Mouse (Mus musculus): ENCODE measurements around the gene Map3k13. TPM values are rescaled to one million over a fixed set of nuclear protein-coding genes. Genes with fewer than 3 reads are reported as not detected.
A peak's percentile ranks its signal among the peaks of the same experiment; 100 is the strongest.

Gene Map3k13
- polyA plus RNA-seq, 1 experiment from 2014 or later = 0.50 TPM

DNA sequence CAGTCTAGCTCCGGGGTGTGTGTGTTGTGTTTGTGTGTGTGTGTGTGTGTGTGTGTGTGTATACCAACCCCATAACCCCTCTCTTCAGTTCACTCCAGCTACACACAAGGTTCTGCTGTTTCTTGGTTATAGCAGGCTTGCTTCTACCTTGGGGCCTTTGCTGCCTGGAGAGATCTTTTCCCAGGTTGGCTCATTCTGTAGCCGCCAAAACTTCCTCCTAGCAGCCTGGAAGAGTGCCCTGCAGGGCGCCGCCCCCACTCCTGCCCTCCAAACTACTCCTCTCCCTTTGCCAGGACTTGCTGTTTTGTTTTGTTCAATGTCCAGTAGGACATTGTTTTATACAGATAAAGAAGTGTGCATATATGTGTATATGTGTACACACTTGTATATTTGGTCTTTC, 33.4 kb downstream of the Map3k13 start:
- ATAC-seq (ENCODE audit: low FRiP score, low TSS enrichment) (peak; percentile 24; the same call in 1 of the 2 replicates), DNase-seq (ENCODE audit: low spot score) (no peak)
- Histone ChIP-seq H3K27me3 (ENCODE audit: control insufficient read depth, insufficient read depth, low read length) (no peaks in the 10 kb centered on the region), H3K9ac (ENCODE audit: low read length) (no peak overlapping the region), H3K27ac (replicated peaks) (0 out of 2 replicates have a peak overlapping the region, but pooled peaks have one; percentile 8), H3K4me3 (ENCODE audit: low read depth, low read length) (no peak overlapping the region), H3K4me2 (replicated peaks; ENCODE audit: low read depth) (peak overlapping the region; percentile 20; the same call in 1 of the 2 replicates), H3K9me3 (ENCODE audit: control insufficient read depth, low read length) (no peaks in the 10 kb centered on the region), H3K4me1 (replicated peaks; ENCODE audit: control insufficient read depth, insufficient read depth) (no peaks in the 10 kb centered on the region), H3K36me3 (ENCODE audit: control insufficient read depth, insufficient read depth, low read length) (no peaks in the 10 kb centered on the region)
- WGBS = 56% methylated on average over 4 of the region's 4 CpGs
- TF ChIP-seq CTCF (IDR thresholded peaks at IDR 0.05; ENCODE audit: low read depth) (no peak), EP300 (optimal IDR thresholded peaks at IDR 0.05) (no peak)

DNA sequence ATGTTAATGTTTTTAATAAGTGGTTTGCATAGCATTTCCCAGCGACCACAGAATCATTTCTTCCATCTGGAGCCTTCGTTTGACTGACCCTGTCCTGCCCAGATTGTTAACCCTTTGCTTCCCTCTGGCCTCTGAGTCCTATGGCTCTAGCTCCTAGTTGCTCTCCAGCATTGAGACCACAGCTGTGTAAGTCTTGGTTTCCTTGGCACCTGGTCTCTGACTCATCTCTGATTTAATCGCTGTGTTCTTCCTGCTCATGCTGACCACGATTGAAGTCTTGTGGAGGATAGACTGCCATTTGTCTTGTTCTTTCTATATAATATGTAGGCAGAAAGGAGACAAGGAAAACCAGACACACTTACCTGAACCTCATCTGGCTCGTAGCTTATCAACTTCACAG, 35.6 kb downstream of the Map3k13 start:
- H3K9me3 ChIP-seq (ENCODE audit: control insufficient read depth, low read length) = no peaks in the 10 kb centered on the region
- DNase-seq (ENCODE audit: low spot score) (no peak), ATAC-seq (ENCODE audit: low FRiP score, low TSS enrichment) (no peak; the same call in 1 of the 2 replicates)
- no peak overlapping the region for H3K4me3 ChIP-seq (ENCODE audit: low read depth, low read length)
- no peaks in the 10 kb centered on the region for H3K36me3 ChIP-seq (ENCODE audit: control insufficient read depth, insufficient read depth, low read length)
- no peak overlapping the region for H3K9ac ChIP-seq (ENCODE audit: low read length)
- TF ChIP-seq CTCF (IDR thresholded peaks at IDR 0.05; ENCODE audit: low read depth) (no peak), EP300 (optimal IDR thresholded peaks at IDR 0.05) (no peak)
- no peaks in the 10 kb centered on the region for H3K4me1 ChIP-seq (replicated peaks; ENCODE audit: control insufficient read depth, insufficient read depth)
- no peak overlapping the region for H3K4me2 ChIP-seq (replicated peaks; ENCODE audit: low read depth)
- no peaks in the 10 kb centered on the region for H3K27me3 ChIP-seq (ENCODE audit: control insufficient read depth, insufficient read depth, low read length)
- H3K27ac ChIP-seq (replicated peaks) = no peak overlapping the region
- WGBS = 18% methylated on average over 5 of the region's 5 CpGs

DNA sequence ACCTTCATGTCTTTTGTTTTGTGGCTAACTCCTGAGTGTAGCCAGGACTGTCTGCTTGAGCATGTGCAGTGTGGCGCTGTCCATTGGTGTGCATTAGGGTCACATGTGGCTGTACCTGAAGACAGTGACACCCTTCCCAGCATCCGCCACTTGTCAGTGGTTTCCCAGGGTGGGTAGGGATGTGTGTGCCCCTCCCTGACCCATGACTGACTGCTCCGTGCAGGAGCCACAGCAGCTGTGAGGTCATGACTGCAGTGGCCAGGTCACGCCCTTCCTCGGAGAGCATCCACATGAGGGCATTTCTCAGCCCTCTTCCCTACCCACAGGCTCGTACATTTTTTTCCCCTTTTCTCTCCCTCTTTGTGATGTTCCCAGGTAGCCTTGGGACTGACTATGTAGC, 36.6 kb downstream of the Map3k13 start:
- no peak for TF ChIP-seq EP300 (optimal IDR thresholded peaks at IDR 0.05)
- TF ChIP-seq CTCF (IDR thresholded peaks at IDR 0.05; ENCODE audit: low read depth) = no peak
- ATAC-seq (ENCODE audit: low FRiP score, low TSS enrichment) (0 out of 2 replicates have a peak, but pooled peaks have one; percentile 8), DNase-seq (ENCODE audit: low spot score) (no peak)
- Histone ChIP-seq H3K4me3 (ENCODE audit: low read depth, low read length) (no peak overlapping the region), H3K27me3 (ENCODE audit: control insufficient read depth, insufficient read depth, low read length) (no peaks in the 10 kb centered on the region), H3K9ac (ENCODE audit: low read length) (no peak overlapping the region), H3K9me3 (ENCODE audit: control insufficient read depth, low read length) (no peaks in the 10 kb centered on the region), H3K36me3 (ENCODE audit: control insufficient read depth, insufficient read depth, low read length) (no peaks in the 10 kb centered on the region), H3K4me1 (replicated peaks; ENCODE audit: control insufficient read depth, insufficient read depth) (no peaks in the 10 kb centered on the region), H3K4me2 (replicated peaks; ENCODE audit: low read depth) (no peak overlapping the region), H3K27ac (replicated peaks) (no peak overlapping the region)
- 46% methylated on average over 6 of the region's 6 CpGs for WGBS

DNA sequence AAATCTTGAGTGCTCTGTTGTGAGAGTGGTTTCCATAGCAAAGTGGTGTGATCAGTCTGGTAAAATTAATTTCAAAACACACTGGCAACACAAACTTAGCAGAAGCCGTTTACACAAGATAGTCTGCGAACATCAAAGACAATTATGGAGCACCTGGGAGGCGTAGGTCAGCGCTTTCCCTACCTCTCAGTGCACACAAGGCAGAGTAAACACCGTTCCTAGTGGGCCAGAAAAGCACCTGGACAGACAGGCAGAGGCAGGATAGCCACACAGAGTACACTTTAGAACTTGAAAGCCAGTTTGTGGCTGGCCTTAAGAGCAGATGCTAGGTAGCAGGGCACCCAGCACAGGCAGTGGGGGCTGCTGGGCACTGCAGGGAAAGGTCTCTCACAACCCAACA, 37.6 kb downstream of the Map3k13 start:
- peak; percentile 40 for DNase-seq (ENCODE audit: low spot score)
- peak; percentile 43; the same call in 1 of the 2 replicates for ATAC-seq (ENCODE audit: low FRiP score, low TSS enrichment)
- H3K4me1 ChIP-seq (replicated peaks; ENCODE audit: control insufficient read depth, insufficient read depth) = no peaks in the 10 kb centered on the region
- 41% methylated on average over 5 of the region's 5 CpGs for WGBS
- no peaks in the 10 kb centered on the region for H3K36me3 ChIP-seq (ENCODE audit: control insufficient read depth, insufficient read depth, low read length)
- no peak for TF ChIP-seq EP300 (optimal IDR thresholded peaks at IDR 0.05)
- no peak for TF ChIP-seq CTCF (IDR thresholded peaks at IDR 0.05; ENCODE audit: low read depth)
- H3K27ac ChIP-seq (replicated peaks) = no peak overlapping the region
- no peak overlapping the region for H3K4me3 ChIP-seq (ENCODE audit: low read depth, low read length)
- no peak overlapping the region for H3K4me2 ChIP-seq (replicated peaks; ENCODE audit: low read depth)
- no peaks in the 10 kb centered on the region for H3K27me3 ChIP-seq (ENCODE audit: control insufficient read depth, insufficient read depth, low read length)
- no peaks in the 10 kb centered on the region for H3K9me3 ChIP-seq (ENCODE audit: control insufficient read depth, low read length)
- H3K9ac ChIP-seq (ENCODE audit: low read length) = no peak overlapping the region

DNA sequence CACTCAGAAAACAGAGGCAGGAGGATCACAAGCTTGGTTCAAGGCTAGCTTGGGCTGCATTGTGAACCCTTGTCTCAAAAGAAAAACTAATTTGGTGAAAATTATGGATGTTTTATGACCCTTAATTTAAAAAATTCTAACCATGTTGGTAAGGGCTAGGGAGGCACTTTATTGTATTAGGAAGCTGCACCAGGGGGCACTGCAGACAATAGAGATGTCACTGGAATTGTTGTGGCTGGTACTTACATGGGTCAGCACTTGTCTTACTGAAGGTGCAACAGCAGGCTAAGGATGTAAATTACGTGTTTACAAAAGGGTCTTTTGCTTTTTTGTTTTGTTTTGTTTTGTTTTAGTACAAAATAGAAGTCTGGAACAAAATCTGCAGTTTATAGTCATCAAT, 39.3 kb downstream of the Map3k13 start:
- H3K4me3 ChIP-seq (ENCODE audit: low read depth, low read length) = no peak overlapping the region
- H3K27me3 ChIP-seq (ENCODE audit: control insufficient read depth, insufficient read depth, low read length) = no peaks in the 10 kb centered on the region
- WGBS = 62% methylated on average over 1 of the region's 1 CpGs
- no peak overlapping the region for H3K4me2 ChIP-seq (replicated peaks; ENCODE audit: low read depth)
- ATAC-seq (ENCODE audit: low FRiP score, low TSS enrichment) = no peak
- no peak overlapping the region for H3K9ac ChIP-seq (ENCODE audit: low read length)
- DNase-seq (ENCODE audit: low spot score) = no peak
- H3K9me3 ChIP-seq (ENCODE audit: control insufficient read depth, low read length) = no peaks in the 10 kb centered on the region
- TF ChIP-seq CTCF (IDR thresholded peaks at IDR 0.05; ENCODE audit: low read depth) (peak; percentile 27; the same call in 1 of the 2 replicates), EP300 (optimal IDR thresholded peaks at IDR 0.05) (no peak)
- no peaks in the 10 kb centered on the region for H3K4me1 ChIP-seq (replicated peaks; ENCODE audit: control insufficient read depth, insufficient read depth)
- no peak overlapping the region for H3K27ac ChIP-seq (replicated peaks)
- H3K36me3 ChIP-seq (ENCODE audit: control insufficient read depth, insufficient read depth, low read length) = no peaks in the 10 kb centered on the region

DNA sequence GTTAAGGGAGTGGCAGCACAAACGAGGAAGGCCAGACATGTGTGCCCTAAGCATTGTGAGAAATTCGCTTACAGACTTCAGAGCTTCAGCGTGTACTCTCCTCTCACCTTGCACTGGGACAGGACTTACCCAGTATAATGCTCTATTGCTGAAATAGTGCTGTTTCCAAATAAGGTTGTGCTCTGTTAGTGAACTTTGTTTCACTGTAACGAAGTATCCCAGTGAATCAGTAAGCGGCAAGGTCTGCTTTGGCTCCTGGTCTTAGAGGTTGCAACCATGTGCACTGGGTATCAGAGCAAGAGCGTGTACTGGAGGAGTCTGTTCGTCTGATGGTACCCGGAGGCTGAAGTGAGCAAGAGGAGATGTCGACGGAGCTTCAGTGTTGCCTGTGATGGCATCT, 39.8 kb downstream of the Map3k13 start:
- ATAC-seq (ENCODE audit: low FRiP score, low TSS enrichment) (no peak), DNase-seq (ENCODE audit: low spot score) (no peak)
- TF ChIP-seq EP300 (optimal IDR thresholded peaks at IDR 0.05) (no peak), CTCF (IDR thresholded peaks at IDR 0.05; ENCODE audit: low read depth) (no peak)
- Histone ChIP-seq H3K4me2 (replicated peaks; ENCODE audit: low read depth) (no peak overlapping the region), H3K9ac (ENCODE audit: low read length) (no peak overlapping the region), H3K4me1 (replicated peaks; ENCODE audit: control insufficient read depth, insufficient read depth) (no peaks in the 10 kb centered on the region), H3K36me3 (ENCODE audit: control insufficient read depth, insufficient read depth, low read length) (no peaks in the 10 kb centered on the region), H3K9me3 (ENCODE audit: control insufficient read depth, low read length) (no peaks in the 10 kb centered on the region), H3K27ac (replicated peaks) (no peak overlapping the region), H3K27me3 (ENCODE audit: control insufficient read depth, insufficient read depth, low read length) (no peaks in the 10 kb centered on the region), H3K4me3 (ENCODE audit: low read depth, low read length) (no peak overlapping the region)
- WGBS = 76% methylated on average over 10 of the region's 10 CpGs
